Mouse (Mus musculus) heart, adult 9 months (tissue): ENCODE measurements around the gene Alg14.

Experiments used
- DNase-seq, 2 experiments: peaks; one replicate each; pipeline ENCODE4 v3.0.0; 2022; ENCODE audit warnings: low spot score in 2 of 2

Gene Alg14

GRCm38 (mm10) chr3:121336234-121336890, 44.8 kb downstream of the Alg14 start:
- no peak for DNase-seq

GRCm38 (mm10) chr3:121338687-121339086, 47.1 kb downstream of the Alg14 start:
- peak; percentile 11 to 16 for DNase-seq

- DNase-seq, result peak; percentile 3 to 15
Measured at GRCm38 (mm10) chr3:121340321-121340761, 48.8 kb downstream of the Alg14 start.

GRCm38 (mm10) chr3:121343224-121343623, 51.7 kb downstream of the Alg14 start:
- no peak for DNase-seq

GRCm38 (mm10) chr3:121344056-121344945, 52.7 kb downstream of the Alg14 start:
- DNase-seq, result no peak

GRCm38 (mm10) chr3:121344951-121345642, 53.5 kb downstream of the Alg14 start:
- DNase-seq, result peak in 1 of 2 experiments; percentile 5

GRCm38 (mm10) chr3:121345643-121346000, 54.0 kb downstream of the Alg14 start:
- no peak for DNase-seq

- DNase-seq, result no peak
Measured at GRCm38 (mm10) chr3:121346507-121347267, 55.1 kb downstream of the Alg14 start.

- DNase-seq, result no peak
Measured at GRCm38 (mm10) chr3:121348792-121349191, 57.2 kb downstream of the Alg14 start.

- no peak for DNase-seq
Measured at GRCm38 (mm10) chr3:121349334-121350169, 58.0 kb downstream of the Alg14 start.

- DNase-seq, result no peak
Measured at GRCm38 (mm10) chr3:121351257-121351656, 59.7 kb downstream of the Alg14 start.

- DNase-seq, result no peak
Measured at GRCm38 (mm10) chr3:121354281-121354680, 62.7 kb downstream of the Alg14 start.

- no peak for DNase-seq
Measured at GRCm38 (mm10) chr3:121354861-121355470, 63.4 kb downstream of the Alg14 start.

- DNase-seq, result no peak
Measured at GRCm38 (mm10) chr3:121355569-121355968, 64.0 kb downstream of the Alg14 start.

GRCm38 (mm10) chr3:121356111-121356510, 64.5 kb downstream of the Alg14 start:
- no peak for DNase-seq

GRCm38 (mm10) chr3:121357030-121357429, 65.5 kb downstream of the Alg14 start:
- no peak for DNase-seq

- no peak for DNase-seq
Measured at GRCm38 (mm10) chr3:121358285-121358684, 66.7 kb downstream of the Alg14 start.

GRCm38 (mm10) chr3:121358850-121359249, 67.3 kb downstream of the Alg14 start:
- no peak for DNase-seq

GRCm38 (mm10) chr3:121359272-121359671, 67.7 kb downstream of the Alg14 start:
- no peak for DNase-seq

GRCm38 (mm10) chr3:121362002-121362401, 70.4 kb downstream of the Alg14 start:
- DNase-seq, result no peak
